Mouse (Mus musculus) right cerebral cortex, postnatal 36 days (tissue): ENCODE data around the gene Lrrc8c.

Source experiments
- DNase-seq, 2 experiments: peaks; one replicate each; pipeline ENCODE4 v3.0.0; 2022; ENCODE audit warnings: low spot score in 2 of 2, mixed read lengths in 1 of 2

The Lrrc8c gene

DNA sequence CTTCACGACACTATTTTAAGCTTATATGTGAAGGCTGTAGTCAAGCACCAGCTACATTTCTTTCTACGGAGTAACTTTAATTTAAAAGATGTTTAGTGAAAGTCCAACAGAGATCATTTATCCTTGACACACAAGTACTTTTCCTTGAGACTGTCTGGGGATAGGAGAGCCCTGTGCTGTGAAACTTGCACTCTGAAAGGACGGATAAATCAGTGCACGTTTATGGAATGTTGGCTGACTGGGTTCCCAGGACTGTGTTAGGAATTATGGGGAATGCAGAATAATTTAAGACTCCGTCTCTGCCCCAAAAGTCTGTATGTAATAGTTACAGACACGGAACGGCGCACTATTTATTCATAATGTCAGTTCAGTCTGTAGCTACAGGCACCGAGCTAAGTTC, 74.4 kb downstream of the Lrrc8c start:
- no peak for DNase-seq

DNA sequence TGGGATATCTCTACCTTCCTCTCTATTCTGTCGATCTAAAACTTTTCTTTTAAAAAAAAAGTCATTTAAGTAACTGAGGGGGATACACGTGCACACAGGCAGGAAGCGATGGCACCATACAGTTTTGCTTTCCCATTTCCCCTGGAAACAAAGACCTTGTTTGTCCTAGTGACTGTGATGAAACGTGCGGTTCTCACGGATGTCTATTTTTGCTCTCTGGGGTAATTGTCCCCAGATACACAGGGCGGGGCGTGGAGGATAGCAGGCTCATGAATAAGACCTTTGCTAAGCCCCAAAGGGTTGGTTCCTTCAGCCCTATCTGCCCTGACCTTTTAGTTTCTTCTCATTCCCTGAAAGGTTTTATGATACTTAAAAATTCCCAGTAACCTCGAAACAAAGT, 79.7 kb downstream of the Lrrc8c start:
- no peak for DNase-seq

DNA sequence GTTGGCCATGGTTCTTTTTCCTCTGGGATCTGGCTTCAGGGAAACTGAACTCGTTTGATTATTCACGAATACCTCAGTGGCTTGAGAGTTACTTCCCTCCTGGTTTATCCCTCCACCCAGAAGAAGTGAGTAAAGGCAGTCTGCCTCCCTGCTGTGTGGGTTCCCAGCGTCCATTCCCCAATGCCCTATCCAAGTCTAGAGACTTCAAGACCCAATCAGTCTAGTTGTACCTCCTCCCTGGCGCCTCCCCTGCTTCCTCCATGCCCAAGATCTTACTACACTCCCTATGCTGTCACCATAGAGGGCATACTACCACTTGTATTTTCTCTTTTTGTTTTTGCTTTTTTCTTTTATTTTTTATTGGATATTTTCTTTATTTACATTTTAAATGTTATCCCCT, 80.1 kb downstream of the Lrrc8c start:
- DNase-seq: no peak

DNA sequence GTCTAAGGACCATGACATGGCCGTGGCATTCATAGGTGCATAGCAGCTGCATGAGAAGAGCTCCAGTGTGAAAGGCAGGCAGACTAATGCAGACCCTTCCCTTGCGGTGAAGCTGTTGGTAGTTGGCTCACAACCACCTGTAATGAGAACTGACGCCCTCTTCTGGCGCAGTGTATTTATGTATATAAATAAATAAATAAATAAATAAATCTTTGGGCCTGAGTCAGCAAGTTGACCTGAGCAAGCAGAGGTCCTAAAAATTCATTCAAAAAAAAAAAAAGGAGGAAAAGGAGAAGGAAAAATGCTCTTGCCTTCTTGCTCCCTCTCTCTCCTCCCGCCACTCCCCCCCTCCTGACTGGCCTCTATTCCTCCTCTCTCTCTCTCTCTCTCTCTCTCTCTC, 81.8 kb downstream of the Lrrc8c start:
- no peak for DNase-seq

DNA sequence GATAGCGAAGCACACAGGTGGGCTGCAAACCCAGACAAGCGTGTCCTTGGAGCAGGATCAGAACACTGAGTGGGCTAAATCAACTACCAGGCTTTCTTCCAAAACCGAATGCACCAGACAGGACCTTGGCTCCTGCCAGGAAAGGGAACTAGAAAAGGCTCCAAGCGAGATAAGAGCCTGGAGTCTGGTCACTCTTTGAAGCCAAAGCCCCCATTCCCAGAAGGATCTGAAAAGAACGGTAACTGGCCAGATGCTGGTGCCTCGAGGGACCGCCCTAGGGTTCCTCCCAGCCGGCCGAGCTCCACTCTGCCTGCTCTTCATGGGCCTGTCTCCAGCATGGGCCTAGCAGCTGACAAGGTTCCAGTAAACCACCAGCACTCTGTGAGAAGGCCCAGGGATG, 83.4 kb downstream of the Lrrc8c start:
- DNase-seq: no peak

DNA sequence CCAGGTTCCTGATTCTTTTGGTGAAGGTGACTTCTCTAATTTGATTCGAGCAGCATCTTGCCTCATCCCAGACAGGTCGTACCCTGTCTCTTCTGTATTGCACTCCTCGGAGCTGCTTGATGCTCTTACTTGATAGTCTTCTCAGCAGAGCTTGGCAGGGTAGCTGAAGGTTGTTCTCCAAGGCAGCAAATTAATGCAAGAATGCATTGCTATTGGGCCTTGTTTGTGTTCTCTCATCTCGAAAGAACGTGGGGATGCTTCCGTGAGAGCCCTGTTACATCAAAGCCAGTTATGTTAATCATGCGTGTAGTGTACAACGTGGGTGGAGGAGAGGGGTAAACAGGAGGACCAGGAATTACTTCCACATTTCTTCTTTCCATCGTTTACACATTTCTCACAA, 86.5 kb downstream of the Lrrc8c start:
- no peak for DNase-seq

DNA sequence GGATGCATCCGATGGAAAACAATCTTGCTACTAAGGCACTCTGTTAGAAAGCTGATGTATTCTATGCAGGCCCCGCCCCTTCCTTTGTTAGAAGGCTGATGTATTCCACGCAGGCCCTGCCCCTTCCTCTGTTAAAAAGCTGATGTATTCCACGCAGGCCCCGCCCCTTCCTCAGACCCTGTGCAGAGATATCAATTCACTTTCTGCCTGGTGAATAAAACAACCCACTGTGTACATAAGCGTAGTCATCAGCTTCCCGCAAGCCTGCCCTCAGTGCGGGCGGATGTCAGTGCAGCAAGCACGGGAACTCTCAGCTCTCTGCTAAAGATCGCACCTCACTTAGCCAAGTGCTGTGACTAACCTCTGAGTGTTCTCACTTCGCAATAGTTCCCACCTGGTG, 90.5 kb downstream of the Lrrc8c start:
- no peak for DNase-seq

DNA sequence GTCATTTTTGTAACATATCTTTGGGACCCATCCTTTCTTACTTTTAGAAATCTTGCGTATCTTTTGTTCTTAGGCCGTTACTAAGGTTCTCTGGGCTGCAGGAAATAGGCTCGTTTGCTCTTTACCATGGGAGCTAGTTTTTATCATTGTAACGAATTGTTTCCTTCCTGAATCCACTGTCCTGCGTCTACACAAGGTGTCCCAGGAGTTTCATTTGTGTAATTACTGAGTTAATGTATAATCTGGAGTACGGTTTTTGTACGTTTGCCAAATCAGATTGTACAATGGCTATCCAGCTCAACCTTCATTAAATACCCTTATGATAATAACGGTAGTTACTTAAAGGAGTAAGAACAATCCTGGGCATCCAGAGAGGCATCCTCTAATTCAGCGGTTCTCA, 93.8 kb downstream of the Lrrc8c start:
- no peak for DNase-seq

DNA sequence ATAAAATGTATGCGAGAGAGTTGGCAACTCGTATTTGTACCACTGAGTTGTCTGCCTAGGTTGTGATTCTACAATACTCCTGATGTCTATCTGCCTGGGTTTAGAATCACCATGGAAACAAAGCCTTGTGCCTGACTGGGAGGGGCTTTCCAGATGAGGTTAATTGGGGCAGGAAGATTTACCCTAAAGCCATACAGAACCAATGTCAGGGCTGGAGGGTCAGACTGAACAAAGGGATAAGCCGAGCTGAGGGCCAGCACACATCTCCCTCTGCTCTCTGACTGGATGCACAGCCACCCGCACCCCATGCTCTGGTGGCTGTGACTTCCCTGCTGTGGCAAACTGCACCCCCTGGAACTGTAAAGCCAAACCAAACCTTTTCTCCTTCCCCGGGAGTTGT, 94.8 kb downstream of the Lrrc8c start:
- no peak for DNase-seq

DNA sequence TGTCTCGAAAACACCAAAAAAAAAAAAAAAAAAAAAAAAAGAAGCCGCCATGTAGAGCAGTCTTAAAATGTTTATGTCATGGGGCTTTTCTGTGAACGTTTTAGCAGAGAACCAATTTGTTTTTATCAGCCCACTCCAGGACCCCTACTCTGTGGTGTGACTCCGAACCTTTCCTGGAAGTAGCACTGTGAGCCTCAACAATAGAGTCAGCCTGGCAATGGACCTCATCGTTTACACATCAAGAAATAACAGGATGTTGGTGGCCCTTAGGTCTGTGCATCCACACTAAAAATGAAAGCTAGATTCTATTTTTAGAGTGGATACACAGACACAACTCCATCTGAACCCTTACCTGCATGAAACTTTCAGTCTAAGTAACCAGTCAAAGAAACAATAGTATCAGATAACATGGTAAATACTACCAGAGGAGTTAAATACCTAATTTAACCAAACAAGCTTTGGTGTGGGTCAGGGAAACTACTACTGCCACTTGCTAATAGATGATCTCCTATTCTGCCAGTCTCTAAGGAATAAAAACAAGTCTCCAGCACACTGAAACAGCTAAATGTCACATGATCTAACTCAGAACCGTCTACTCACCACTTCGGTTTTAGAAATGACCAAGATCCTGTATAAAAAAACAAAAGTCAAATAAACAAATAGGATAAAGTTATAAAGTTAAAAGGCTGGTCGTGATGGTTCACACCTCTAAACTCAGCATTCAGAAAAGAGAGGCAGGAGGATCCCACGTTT, 95.7 kb downstream of the Lrrc8c start:
- no peak for DNase-seq

DNA sequence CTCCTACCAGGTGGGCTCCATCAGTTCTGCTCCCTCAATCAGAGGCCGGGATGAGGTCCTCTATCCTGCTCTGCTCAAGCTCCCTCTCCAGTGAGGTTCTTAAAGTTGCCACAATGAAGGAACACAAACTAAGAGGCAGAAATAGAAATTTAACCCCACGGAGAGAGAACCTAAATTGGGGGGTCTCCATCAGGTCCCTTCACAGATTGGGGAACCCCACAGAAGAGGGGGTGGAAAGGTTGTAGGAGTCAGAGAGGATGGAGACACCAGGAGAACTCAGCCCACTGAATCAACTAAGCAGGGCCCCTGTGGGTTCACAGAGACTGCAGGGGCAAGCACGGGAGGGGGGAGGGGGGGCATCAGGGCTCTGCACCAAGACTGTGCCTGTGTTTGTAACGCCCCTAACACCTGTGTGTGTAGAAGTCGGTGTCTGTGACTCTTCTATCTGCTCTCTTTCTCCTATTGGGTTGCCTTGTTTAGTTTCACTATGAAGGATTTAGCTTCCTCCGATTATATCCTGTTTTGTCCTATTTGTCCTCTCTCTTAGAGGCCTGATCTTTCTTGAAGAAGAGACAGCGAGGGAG, 96.8 kb downstream of the Lrrc8c start:
- DNase-seq: no peak

DNA sequence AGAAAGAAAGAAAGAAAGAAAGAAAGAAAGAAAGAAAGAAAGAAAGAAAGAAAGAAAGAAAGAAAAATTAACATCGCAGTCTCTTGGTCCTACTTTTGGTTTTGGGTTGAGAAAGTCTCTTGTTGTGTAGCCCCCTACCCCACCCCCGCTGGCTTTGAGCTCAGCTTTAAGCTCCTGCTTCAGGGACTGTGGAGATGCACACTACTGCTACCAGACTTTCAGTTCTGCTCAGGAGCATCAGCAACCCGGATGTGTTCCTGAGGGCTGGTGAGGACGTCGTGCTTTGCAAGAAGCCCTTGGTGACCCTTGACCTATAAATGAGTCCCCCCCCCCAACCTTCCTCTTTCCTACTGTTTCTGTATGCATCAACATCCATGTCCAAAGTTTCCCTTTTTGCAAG, 97.3 kb downstream of the Lrrc8c start:
- no peak for DNase-seq

DNA sequence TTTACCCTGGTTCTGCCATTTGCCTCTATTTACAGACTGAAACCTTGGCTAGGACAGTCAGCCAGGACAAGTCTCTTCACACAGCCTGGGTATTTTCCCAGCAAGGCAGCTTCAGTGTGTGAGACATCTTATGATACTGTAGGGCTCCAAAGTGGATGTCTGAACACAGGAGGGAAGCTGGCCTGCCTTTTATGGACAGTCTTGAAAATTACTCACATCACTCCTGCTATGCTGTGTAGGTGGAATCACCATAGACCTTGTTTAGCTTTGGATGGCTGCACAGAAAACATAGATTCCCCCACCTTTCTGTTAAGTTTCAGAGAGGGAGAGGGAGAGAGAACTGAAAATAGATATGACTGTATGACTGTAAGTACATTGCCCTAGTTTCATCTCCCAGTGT, 99.3 kb downstream of the Lrrc8c start:
- DNase-seq: peak in 1 of 2 experiments; percentile 27

DNA sequence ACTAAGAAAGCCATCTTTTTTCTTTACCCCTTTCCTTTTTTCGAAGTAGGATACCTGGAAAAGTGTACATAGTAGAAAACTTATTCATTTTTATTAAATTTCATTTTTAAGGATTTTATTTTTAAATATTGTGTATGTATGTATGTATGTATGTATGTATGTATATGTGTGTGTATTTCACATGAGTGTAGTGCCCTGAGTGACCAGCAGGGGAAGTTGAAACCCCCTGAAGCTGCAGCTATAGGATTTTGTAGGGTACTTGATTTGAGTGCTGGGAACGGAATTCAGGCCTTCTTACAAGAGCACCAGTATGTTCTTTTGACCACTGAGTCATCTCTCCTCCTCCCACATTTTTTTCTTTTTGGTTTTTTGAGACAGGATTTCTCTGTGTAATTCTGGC, 100.5 kb downstream of the Lrrc8c start:
- DNase-seq: no peak

DNA sequence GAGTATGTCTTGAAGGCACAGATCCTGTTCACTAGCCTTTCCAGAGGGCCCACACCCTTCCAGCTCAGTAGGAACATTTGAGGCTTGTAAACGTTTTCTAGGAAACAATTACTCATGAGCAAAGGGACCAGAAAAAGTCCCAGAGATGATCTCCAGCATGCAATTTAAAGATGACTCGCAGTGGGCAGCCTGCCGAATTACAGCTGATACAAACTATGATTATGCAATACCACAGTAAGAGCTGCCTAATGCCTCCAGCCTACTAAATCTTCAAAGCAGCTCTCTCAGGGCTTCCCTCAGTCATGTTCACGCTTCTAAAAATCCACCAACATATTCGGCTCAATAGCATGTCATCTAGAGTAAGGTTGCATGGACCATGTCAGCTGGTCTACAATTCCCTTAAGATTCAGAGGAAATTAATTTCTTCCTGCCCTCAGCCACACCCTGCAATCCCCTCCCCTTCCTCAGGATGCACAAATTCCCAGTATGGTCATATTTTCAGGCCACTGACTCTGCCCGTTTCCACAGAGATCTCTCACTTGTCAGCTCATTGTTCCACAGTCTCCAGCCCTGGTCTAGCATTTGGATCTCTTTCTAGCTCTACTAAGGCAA, 101.4 kb downstream of the Lrrc8c start:
- peak; percentile 59 to 67 for DNase-seq

DNA sequence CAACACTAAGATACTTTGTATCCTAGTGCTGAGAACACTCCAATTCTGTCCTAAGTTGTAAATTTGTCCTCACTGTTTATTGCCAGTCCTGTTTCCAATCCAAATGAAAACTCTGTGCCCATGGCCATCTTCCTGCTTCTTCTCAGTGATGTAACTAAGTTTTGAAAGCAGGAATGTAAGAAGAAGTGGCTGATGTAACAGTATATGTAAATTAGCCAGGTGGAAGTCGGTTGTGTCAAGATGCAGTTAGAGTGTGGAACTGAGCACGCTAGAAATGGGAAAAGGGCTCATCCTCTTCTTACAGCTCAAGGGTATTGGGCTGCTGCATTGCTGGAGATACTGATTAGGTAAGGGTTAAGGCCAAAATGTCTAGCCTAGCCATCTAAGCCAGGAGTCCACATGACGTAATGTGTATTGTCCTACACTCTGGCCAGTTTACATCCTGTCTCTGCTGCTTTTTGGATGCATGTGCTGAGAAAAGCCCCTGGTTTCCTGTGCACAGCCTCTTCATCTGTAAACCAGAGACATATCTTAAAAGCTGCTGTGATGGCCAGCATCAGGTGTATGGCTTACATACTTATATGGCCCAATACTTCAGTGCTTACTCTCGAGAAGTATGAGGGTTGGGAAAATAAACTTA, 104.0 kb downstream of the Lrrc8c start:
- DNase-seq: no peak

DNA sequence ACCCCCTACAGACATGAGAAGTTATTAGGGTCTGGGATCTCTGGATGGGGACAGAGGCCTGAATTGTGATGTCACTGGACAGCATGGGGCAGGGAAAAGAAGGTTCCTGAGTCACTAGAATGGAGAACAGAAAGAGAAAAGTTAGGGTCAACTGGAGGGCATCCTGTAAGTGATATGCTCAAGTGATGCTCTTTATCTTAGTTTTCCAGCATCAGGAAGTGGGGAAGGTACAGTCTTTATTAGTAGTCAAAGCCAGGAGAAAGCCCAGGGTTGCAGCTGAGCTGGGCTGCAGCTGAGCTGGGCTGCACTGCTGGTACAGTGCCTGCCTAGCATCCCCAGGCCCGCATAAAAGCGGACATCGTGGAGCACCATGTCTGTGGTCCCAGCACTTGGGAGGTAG, 105.1 kb downstream of the Lrrc8c start:
- DNase-seq: no peak

DNA sequence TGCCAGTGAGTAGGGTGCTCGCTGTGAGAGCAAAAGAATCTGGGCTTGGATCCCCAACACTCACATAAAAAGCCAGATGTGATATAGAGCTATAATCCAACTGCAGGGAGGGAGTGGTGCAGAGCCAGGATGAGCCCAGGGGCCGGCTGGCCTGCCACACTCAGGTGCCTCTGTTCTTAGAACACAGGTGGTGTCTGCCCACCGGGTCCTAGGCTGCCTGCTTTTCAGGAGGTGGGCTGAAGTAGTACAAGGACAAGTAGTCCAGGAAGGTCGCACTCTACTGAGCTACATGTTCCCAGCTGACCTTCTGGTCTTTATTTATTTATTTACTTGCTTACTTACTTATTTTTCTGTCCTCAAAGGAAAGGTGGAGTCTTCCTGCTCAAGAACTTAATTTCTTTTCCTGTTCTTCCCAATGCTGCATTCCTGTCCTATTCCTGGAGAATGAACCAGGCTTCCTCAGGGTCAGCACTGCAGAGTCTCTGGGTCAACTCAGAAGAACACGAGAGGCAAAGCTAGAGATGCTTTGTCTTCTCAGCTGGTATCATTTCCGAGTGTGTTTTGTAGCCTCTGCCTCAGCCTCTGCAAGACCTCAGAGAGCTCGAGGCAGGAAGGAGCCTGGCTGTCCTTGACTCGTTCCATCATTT, 106.4 kb downstream of the Lrrc8c start:
- no peak for DNase-seq

DNA sequence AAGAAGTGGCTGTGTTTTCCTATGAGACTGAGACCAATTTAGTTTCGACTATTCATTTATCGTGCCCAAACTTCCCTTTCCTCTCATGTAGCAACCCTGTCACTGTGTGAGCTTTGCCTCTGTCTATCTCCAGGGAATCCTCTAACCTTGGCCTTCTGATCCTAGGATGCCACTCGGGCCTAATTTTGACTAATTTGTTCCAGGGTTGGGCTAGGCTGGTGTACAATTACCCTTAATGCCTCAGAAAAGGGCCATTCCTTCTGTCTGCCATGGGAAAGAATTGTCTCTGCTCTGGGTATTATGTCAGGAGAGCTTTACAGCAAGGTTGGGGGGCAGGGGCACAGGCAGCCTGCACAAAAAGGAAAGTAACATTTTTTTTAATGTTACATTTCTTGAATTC, 107.2 kb downstream of the Lrrc8c start:
- no peak for DNase-seq

DNA sequence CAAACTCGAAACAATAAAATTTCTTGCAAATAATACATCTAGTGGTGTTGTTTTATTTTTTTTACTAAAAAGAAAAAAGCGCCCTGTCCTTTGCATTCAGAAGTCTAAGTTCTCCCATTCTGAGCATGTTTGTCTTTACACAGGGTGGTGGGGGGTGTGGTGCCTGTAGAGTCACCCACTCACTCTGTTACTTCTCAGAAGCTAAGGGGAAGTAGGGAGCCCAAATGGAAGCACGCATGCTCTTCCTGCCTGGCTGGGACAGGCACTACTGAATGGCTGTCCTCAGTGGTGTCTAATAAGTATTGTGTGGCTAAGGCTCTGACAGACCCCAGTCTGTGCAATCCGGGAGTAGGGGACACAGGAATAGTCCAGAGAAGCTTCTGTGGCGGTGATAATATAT, 107.9 kb downstream of the Lrrc8c start:
- DNase-seq: no peak

DNA sequence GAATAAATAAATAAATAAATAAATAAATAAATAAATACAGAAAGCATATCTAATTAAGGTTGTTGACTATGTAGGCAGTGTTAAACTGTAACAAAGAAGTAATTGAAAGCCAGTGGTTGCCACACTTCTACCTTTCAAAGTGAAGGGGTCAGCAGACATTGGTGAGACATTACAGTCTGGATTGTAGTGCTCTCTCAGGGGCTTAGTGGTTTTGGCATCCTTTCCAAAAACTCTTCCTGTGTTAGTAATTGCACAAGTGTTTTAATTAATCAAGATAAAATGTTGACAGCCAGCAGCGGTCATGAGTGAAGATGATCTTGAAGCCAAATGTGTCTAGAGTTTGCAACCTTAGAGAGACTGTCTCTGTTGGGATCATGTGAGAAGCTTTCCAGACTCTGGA, 110.8 kb downstream of the Lrrc8c start:
- no peak for DNase-seq

DNA sequence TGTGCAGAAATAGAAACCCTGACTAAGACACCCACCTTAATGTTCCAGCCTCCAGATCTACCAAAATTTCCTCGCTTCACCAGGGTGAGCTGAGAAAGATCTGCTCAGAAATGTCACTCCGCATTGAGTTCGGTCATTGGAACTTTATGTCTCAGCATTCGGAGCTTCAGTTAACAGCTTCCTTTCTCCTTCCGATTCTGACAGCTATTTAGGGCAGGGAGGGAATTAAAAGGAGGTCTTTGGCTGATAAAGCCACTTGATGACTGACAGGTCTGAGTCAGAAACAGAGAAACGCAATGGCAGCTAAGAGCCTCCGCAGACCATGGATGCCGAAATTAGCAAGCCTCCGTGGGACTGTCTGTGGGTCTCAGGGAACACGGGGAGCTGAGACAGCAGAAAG, 112.9 kb downstream of the Lrrc8c start:
- peak in 1 of 2 experiments; percentile 46 for DNase-seq
